Mouse (Mus musculus) kidney, postnatal 10 days (tissue): ENCODE results near the gene Cdh12.

ENCODE experiments used
- DNase-seq: peaks from one replicate; pipeline ENCODE4 v3.0.0; 2021; ENCODE audit warnings: mixed read lengths

The Cdh12 gene

GRCm38 (mm10) chr15:20772289-20772688 lies 323.2 kb downstream of the Cdh12 start:
- no peak for DNase-seq

- DNase-seq, result no peak
Observed at GRCm38 (mm10) chr15:20773423-20773822, 324.4 kb downstream of the Cdh12 start.

GRCm38 (mm10) chr15:20796999-20797398 lies 347.9 kb downstream of the Cdh12 start:
- no peak for DNase-seq

- DNase-seq, result no peak
Observed at GRCm38 (mm10) chr15:20798541-20798940, 349.5 kb downstream of the Cdh12 start.

- no peak for DNase-seq
Observed at GRCm38 (mm10) chr15:20835887-20836286, 386.8 kb downstream of the Cdh12 start.

- DNase-seq, result no peak
Observed at GRCm38 (mm10) chr15:20836991-20837390, 387.9 kb downstream of the Cdh12 start.

GRCm38 (mm10) chr15:20841479-20841878 lies 392.4 kb downstream of the Cdh12 start:
- no peak for DNase-seq

GRCm38 (mm10) chr15:20863076-20863475 lies 414.0 kb downstream of the Cdh12 start:
- no peak for DNase-seq

- no peak for DNase-seq
Observed at GRCm38 (mm10) chr15:20872518-20872917, 423.5 kb downstream of the Cdh12 start.

- DNase-seq, result no peak
Observed at GRCm38 (mm10) chr15:20876993-20877392, 427.9 kb downstream of the Cdh12 start.

GRCm38 (mm10) chr15:20893471-20893870 lies 444.4 kb downstream of the Cdh12 start:
- DNase-seq, result no peak

GRCm38 (mm10) chr15:20902568-20902967 lies 453.5 kb downstream of the Cdh12 start:
- DNase-seq, result no peak

GRCm38 (mm10) chr15:20928221-20928620 lies 479.2 kb downstream of the Cdh12 start:
- no peak for DNase-seq

GRCm38 (mm10) chr15:20944000-20944399 lies 494.9 kb downstream of the Cdh12 start:
- no peak for DNase-seq

GRCm38 (mm10) chr15:20967463-20967862 lies 518.4 kb downstream of the Cdh12 start:
- DNase-seq, result no peak

- no peak for DNase-seq
Observed at GRCm38 (mm10) chr15:20971041-20971440, 522.0 kb downstream of the Cdh12 start.

- no peak for DNase-seq
Observed at GRCm38 (mm10) chr15:21000541-21000940, 551.5 kb downstream of the Cdh12 start.

GRCm38 (mm10) chr15:21007931-21008330 lies 558.9 kb downstream of the Cdh12 start:
- no peak for DNase-seq

- no peak for DNase-seq
Observed at GRCm38 (mm10) chr15:21008487-21008886, 559.4 kb downstream of the Cdh12 start.

GRCm38 (mm10) chr15:21008969-21009368 lies 559.9 kb downstream of the Cdh12 start:
- DNase-seq, result no peak

- DNase-seq, result no peak
Observed at GRCm38 (mm10) chr15:21063683-21064082, 614.6 kb downstream of the Cdh12 start.

GRCm38 (mm10) chr15:21069264-21069663 lies 620.2 kb downstream of the Cdh12 start:
- DNase-seq, result no peak

- no peak for DNase-seq
Observed at GRCm38 (mm10) chr15:21092824-21093223, 643.8 kb downstream of the Cdh12 start.

GRCm38 (mm10) chr15:21109009-21109841 lies 660.2 kb downstream of the Cdh12 start:
- DNase-seq, result no peak
